Mouse (Mus musculus): ENCODE results near the gene Ano9. TPM values are rescaled to one million over a fixed set of nuclear protein-coding genes. Genes with fewer than 3 reads are reported as not detected.

Gene Ano9
- polyA plus RNA-seq, 1 experiment = not detected

DNA sequence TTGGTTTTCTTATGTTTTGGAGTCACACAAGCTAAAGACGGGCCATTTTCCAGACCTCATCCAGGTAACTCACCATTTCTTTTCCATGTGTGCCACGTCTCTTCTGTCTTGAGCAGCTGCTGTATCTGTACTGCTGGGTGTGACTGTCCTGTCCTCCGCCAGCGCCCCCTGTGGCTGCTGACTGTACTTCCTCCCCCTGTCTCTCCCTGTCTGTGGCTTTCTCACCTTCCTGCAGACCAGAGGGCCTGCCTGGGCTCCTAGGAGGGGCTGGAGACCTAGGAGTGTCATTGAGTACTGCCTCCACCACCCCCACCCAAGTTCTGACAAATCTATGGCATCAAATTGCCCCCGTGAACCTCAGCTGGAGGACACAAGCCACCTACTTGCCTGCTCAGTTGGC lies 25.5 kb upstream of the Ano9 start:
- no peak overlapping the region for H3K27ac ChIP-seq (ENCODE audit: insufficient read depth, low read length)
- H3K4me3 ChIP-seq (ENCODE audit: insufficient read depth, low read length) = no peak overlapping the region
- no peak for TF ChIP-seq POLR2A (IDR thresholded peaks at IDR 0.05; ENCODE audit: low read depth, low read length)
- TF ChIP-seq CTCF (IDR thresholded peaks at IDR 0.05; ENCODE audit: borderline replicate concordance, insufficient read depth, low read length) = peak; percentile 41; the same call in 1 of the 2 replicates
- H3K4me1 ChIP-seq (ENCODE audit: control insufficient read depth, insufficient read depth, low read length) = no peaks in the 10 kb centered on the region

DNA sequence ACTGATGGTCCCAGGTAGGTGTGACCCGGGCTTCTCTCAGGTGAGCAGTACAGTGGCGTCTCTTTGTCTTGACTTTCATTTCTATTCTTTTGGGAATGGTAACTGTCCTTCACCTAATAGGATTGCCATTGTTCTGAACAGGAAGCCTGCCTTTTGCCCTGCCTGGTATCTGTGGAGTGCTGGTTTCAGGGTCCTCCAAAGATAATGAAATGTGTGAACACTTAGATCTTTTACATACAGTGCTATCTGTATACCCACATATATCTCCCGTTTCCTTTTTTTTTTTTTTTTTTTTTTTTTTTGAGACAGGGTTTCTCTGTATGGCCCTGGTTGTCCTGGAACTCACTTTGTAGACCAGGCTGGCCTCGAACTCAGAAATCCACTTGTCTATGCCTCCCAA lies 23.7 kb upstream of the Ano9 start:
- Histone ChIP-seq H3K4me1 (ENCODE audit: control insufficient read depth, insufficient read depth, low read length) (no peaks in the 10 kb centered on the region), H3K4me3 (ENCODE audit: insufficient read depth, low read length) (no peak overlapping the region), H3K27ac (ENCODE audit: insufficient read depth, low read length) (no peak overlapping the region)
- TF ChIP-seq CTCF (IDR thresholded peaks at IDR 0.05; ENCODE audit: borderline replicate concordance, insufficient read depth, low read length) (no peak), POLR2A (IDR thresholded peaks at IDR 0.05; ENCODE audit: low read depth, low read length) (no peak)

DNA sequence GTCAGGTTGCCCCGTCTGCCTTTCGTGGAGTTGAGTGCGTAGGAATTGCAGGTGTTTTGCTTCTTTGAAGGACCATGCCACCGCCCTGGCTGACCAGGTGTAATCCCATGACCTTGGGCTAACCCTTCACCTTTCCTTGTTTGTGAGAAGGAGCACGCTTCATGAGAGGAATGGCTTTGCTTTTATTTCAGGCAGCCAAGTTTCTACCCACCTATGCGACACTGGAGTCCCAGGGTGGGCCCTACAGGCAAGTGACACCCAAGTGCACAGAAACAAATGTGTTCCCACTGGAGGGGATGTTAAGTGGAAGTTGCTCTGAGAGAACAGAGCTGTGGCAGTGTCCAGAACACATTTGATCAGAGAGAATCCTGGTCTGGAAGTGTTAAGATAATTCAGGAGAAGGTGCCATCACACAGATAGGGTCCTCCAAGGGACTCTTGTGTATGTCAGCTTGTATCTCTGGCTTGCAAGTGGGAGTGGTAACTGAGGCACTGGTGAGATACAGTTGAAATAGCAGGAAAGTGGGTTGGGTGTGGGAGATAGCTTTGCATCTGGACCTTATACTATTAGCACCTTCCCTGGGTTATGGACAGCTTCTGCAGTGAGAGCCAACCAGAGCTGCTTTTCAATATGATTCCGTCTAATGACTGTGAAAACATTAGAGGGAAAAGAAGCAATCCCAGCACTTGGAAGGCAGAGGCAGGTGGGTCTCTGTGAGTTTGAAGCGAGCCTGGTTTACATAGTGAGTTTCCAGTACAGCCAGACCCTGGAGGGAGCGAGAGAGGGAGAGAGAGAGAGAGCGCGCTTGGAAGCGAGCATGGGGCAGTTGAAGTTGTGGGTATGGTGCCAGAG lies 14.5 kb upstream of the Ano9 start:
- TF ChIP-seq POLR2A (IDR thresholded peaks at IDR 0.05; ENCODE audit: low read depth, low read length) (no peak), CTCF (IDR thresholded peaks at IDR 0.05; ENCODE audit: borderline replicate concordance, insufficient read depth, low read length) (no peak)
- Histone ChIP-seq H3K27ac (ENCODE audit: insufficient read depth, low read length) (no peak overlapping the region), H3K4me3 (ENCODE audit: insufficient read depth, low read length) (peak overlapping the region; percentile 83), H3K4me1 (ENCODE audit: control insufficient read depth, insufficient read depth, low read length) (no peaks in the 10 kb centered on the region)

DNA sequence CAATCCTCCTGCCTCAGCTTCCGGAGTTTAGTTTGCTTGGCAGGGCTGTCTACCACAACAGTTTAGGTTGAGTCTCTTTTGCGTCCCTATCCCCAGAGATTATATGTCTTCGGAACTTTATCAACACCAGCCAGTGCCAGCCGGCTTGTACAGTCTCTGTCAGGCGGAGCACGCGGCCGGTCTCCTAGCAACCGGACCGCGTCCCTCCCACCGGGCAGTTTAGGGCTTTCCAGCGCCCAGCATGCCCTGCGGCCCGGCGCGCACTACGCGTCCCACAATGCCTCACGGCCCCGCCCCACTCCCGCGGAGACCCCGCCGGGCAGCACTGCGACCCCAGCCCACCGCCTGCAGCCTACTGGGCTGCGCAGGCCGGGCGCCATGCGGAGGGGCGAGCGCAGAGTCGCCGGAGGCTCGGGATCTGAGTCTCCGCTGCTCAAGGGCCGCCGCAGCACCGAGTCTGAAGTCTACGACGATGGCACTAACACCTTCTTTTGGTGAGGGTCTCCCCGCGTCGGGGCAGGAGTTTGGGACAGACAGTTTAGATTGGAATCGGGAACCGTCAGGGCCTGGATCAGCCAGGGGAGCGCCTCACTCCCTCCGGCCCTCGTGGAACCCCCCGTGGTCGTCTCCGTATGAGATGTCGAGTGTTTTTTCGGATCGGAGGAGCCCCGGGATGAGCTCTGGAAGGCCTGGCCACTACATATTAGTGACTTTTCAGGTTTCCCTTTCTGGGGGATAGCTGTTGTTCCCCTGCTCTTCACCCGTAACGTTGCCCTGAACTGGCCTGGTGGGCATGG lies 13.6 kb upstream of the Ano9 start:
- no peak for TF ChIP-seq CTCF (IDR thresholded peaks at IDR 0.05; ENCODE audit: borderline replicate concordance, insufficient read depth, low read length)
- peak; percentile 47 for TF ChIP-seq POLR2A (IDR thresholded peaks at IDR 0.05; ENCODE audit: low read depth, low read length)
- H3K27ac ChIP-seq (ENCODE audit: insufficient read depth, low read length) = no peak overlapping the region
- H3K4me1 ChIP-seq (ENCODE audit: control insufficient read depth, insufficient read depth, low read length) = no peaks in the 10 kb centered on the region
- peak overlapping the region; percentile 83 for H3K4me3 ChIP-seq (ENCODE audit: insufficient read depth, low read length)

DNA sequence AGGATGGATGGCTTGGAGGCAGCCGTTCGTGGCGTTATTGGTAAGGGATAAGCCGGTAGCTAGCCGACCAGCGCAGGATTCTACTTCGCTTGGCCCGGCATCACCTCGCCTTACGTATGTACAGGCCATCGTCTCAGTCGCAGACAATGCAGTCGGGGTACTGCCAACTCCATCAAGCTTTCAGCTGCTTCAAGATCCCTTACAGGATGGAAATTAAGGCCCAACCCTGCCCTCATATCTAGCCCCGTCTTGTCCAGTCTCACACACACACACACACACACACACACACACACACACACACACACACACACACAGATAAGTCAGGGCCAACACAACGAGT lies 5.9 kb upstream of the Ano9 start:
- Histone ChIP-seq H3K4me1 (ENCODE audit: control insufficient read depth, insufficient read depth, low read length) (no peaks in the 10 kb centered on the region), H3K27ac (ENCODE audit: insufficient read depth, low read length) (peak overlapping the region; percentile 43), H3K4me3 (ENCODE audit: insufficient read depth, low read length) (peak overlapping the region; percentile 47)
- TF ChIP-seq POLR2A (IDR thresholded peaks at IDR 0.05; ENCODE audit: low read depth, low read length) (no peak), CTCF (IDR thresholded peaks at IDR 0.05; ENCODE audit: borderline replicate concordance, insufficient read depth, low read length) (no peak)

DNA sequence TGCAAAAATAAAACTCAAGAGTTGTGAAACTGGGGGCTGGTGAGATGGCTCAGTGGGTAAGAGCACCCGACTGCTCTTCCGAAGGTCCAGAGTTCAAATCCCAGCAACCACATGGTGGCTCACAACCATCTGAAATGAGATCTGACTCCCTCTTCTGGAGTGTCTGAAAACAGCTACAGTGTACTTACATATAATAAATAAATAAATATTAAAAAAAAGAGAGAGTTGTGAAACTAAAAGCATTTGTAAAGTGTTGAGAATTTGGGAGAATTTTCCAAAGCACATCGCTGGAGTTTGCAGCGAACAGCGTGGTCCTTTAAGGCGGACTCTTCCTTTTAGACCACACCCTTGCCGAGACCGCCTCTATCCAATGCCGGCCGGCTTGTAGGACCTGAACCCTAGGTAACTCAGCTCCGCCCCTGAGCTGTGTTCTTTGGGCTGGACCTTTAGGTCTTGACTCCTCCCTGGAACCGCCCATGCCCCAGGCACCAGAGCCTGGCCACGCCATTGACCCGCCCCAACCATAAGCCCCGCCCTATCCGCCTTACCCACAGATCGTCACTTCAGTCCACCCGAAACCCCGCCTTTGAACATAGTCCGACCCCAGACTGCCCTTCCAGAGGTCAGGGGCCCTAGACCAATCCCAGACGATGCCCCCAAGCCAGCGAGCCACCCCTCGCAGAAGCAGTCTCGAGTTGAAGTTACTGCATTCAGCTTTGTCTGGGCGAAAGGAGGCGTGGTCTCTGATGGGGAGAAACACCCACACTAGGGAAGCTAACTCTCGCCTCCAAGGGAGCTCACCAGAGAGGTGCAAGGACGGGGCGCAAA lies 5.3 kb upstream of the Ano9 start:
- H3K4me3 ChIP-seq (ENCODE audit: insufficient read depth, low read length) = peak overlapping the region; percentile 47
- H3K4me1 ChIP-seq (ENCODE audit: control insufficient read depth, insufficient read depth, low read length) = no peaks in the 10 kb centered on the region
- peak overlapping the region; percentile 43 for H3K27ac ChIP-seq (ENCODE audit: insufficient read depth, low read length)
- peak; percentile 88 for TF ChIP-seq POLR2A (IDR thresholded peaks at IDR 0.05; ENCODE audit: low read depth, low read length)
- no peak for TF ChIP-seq CTCF (IDR thresholded peaks at IDR 0.05; ENCODE audit: borderline replicate concordance, insufficient read depth, low read length)

DNA sequence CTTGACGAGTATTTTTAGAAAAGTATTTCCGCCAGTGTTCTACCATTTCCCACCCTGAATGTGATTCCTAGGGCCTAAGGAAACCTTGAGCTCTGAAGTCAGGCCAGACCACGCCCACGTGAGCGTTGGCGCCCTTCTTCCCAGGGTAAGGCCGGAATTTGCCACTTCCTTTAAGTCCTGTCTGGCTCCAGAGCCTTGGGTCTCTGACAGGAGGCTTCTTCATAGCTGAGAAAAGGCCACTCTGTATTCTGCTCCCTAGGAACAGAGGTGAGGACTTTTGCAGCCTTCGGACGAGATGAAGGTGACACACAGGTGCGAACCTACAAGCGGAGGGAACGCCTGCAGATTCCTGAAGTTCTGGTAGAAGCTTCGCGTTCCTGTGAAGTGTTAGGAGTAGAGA lies 4.6 kb upstream of the Ano9 start, which contains the start of gene Ptdss2:
Ptdss2 (plus strand) TSS at position 138 of the 400 bp plus-strand sequence.
- no peaks in the 10 kb centered on the region for H3K4me1 ChIP-seq (ENCODE audit: control insufficient read depth, insufficient read depth, low read length)
- TF ChIP-seq POLR2A (IDR thresholded peaks at IDR 0.05; ENCODE audit: low read depth, low read length) (no peak), CTCF (IDR thresholded peaks at IDR 0.05; ENCODE audit: borderline replicate concordance, insufficient read depth, low read length) (no peak)
- peak within 1 kb of the TSS; percentile 47 for H3K4me3 ChIP-seq (ENCODE audit: insufficient read depth, low read length)
- H3K27ac ChIP-seq (ENCODE audit: insufficient read depth, low read length) = peak within 1 kb of the TSS; percentile 43

DNA sequence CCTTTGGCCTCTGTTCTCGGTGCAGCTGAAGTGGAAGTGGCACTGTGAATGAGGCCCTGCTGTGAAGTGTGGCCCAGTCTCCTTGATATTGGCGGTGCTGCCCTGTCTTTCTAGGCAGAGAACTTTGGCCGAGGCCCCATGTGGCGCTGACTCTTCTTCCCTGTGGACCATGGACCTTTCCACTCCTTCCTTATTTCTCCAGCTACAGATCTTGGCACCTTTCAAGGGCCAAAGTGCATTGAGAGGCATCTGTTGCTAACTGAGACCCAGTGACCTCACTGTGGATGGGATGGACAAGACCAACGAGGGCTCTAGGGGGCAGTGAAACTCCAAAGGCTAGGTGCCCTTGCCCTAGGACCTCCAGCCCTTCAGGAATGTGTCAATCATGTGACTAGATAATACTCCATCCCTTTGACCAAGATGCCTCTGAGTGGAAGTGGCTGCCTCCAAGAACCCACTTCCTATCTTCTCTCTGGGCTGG lies 3.5 kb upstream of the Ano9 start:
- no peak overlapping the region for H3K4me3 ChIP-seq (ENCODE audit: insufficient read depth, low read length)
- H3K27ac ChIP-seq (ENCODE audit: insufficient read depth, low read length) = no peak overlapping the region
- TF ChIP-seq POLR2A (IDR thresholded peaks at IDR 0.05; ENCODE audit: low read depth, low read length) (no peak), CTCF (IDR thresholded peaks at IDR 0.05; ENCODE audit: borderline replicate concordance, insufficient read depth, low read length) (no peak)
- H3K4me1 ChIP-seq (ENCODE audit: control insufficient read depth, insufficient read depth, low read length) = no peaks in the 10 kb centered on the region

DNA sequence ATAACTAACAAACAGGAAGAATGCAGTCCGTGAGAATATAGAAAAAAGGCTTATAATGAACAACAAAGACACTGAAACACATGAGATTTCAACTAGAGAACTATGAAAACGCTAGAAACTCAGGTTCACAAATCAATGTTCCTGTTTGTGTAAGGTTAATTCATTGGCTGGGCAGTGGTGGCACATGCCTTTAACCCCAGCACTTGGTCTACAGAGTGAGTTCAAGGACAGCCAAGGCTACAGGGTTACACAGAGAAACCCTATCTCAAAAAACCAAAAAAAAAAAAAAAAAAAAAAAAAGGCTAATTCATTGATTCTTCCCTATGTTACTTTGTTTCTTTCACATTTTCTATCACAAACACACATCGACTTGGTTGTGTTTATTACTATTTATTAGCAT lies 3.0 kb upstream of the Ano9 start:
- no peaks in the 10 kb centered on the region for H3K4me1 ChIP-seq (ENCODE audit: control insufficient read depth, insufficient read depth, low read length)
- TF ChIP-seq CTCF (IDR thresholded peaks at IDR 0.05; ENCODE audit: borderline replicate concordance, insufficient read depth, low read length) = no peak
- TF ChIP-seq POLR2A (IDR thresholded peaks at IDR 0.05; ENCODE audit: low read depth, low read length) = no peak
- H3K27ac ChIP-seq (ENCODE audit: insufficient read depth, low read length) = no peak overlapping the region
- H3K4me3 ChIP-seq (ENCODE audit: insufficient read depth, low read length) = no peak overlapping the region
